Mouse (Mus musculus): ENCODE data around the gene Pcyox1.
A peak's percentile ranks its signal among the peaks of the same experiment; 100 is the strongest.
"Not testable (repeated sequence)": the region's sequence is repeated elsewhere in the genome, so short reads cannot be mapped to it uniquely, and the experiment has no call there.

The Pcyox1 gene

GRCm38 (mm10) chr6:86397257-86397980 is 465 bp upstream of the Pcyox1 start:
- DNase-seq (ENCODE audit: low spot score), result no peak

GRCm38 (mm10) chr6:86395969-86396368 is 985 bp downstream of the Pcyox1 start:
- no peak for DNase-seq (ENCODE audit: low spot score)

GRCm38 (mm10) chr6:86395021-86395420 is 1.9 kb downstream of the Pcyox1 start:
- peak; percentile 33 for DNase-seq (ENCODE audit: low spot score)

- DNase-seq (ENCODE audit: low spot score), result peak; percentile 10
These were observed 2.8 kb downstream of the Pcyox1 start for GRCm38 (mm10) chr6:86394078-86394720.

- no peak for DNase-seq (ENCODE audit: low spot score)
These were observed 3.8 kb downstream of the Pcyox1 start for GRCm38 (mm10) chr6:86393187-86393586.

- DNase-seq (ENCODE audit: low spot score), result peak; percentile 7
These were observed 5.6 kb downstream of the Pcyox1 start for GRCm38 (mm10) chr6:86391326-86391725.

- DNase-seq (ENCODE audit: low spot score), result no peak
These were observed 8.5 kb downstream of the Pcyox1 start for GRCm38 (mm10) chr6:86388461-86388860.

- DNase-seq (ENCODE audit: low spot score), result no peak
These were observed 9.6 kb downstream of the Pcyox1 start for GRCm38 (mm10) chr6:86387313-86387712.

- DNase-seq (ENCODE audit: low spot score), result no peak
These were observed 11.4 kb downstream of the Pcyox1 start for GRCm38 (mm10) chr6:86385362-86386104.

GRCm38 (mm10) chr6:86384692-86385091 is 12.3 kb downstream of the Pcyox1 start:
- no peak for DNase-seq (ENCODE audit: low spot score)

GRCm38 (mm10) chr6:86383370-86383769 is 13.6 kb downstream of the Pcyox1 start:
- DNase-seq (ENCODE audit: low spot score), result no peak

- no peak for DNase-seq (ENCODE audit: low spot score)
These were observed 14.4 kb downstream of the Pcyox1 start for GRCm38 (mm10) chr6:86382551-86382950.

- not testable (repeated sequence) for DNase-seq (ENCODE audit: low spot score)
These were observed 16.8 kb downstream of the Pcyox1 start for GRCm38 (mm10) chr6:86380112-86380511.

GRCm38 (mm10) chr6:86378341-86378740 is 18.6 kb downstream of the Pcyox1 start:
- DNase-seq (ENCODE audit: low spot score), result no peak

- no peak for DNase-seq (ENCODE audit: low spot score)
These were observed 23.4 kb downstream of the Pcyox1 start for GRCm38 (mm10) chr6:86373556-86373955.

- DNase-seq (ENCODE audit: low spot score), result no peak
These were observed 24.9 kb downstream of the Pcyox1 start for GRCm38 (mm10) chr6:86371950-86372516.

- DNase-seq (ENCODE audit: low spot score), result peak; percentile 95
These were observed 25.5 kb downstream of the Pcyox1 start for GRCm38 (mm10) chr6:86371340-86371911.

- DNase-seq (ENCODE audit: low spot score), result no peak
These were observed 26.1 kb downstream of the Pcyox1 start, which contains the start of gene Snrpg for GRCm38 (mm10) chr6:86370764-86371339. Gene Snrpg (plus strand): TSS chr6:86371304.

- no peak for DNase-seq (ENCODE audit: low spot score)
These were observed 26.8 kb downstream of the Pcyox1 start for GRCm38 (mm10) chr6:86370093-86370713.

- DNase-seq (ENCODE audit: low spot score), result no peak
These were observed 28.5 kb downstream of the Pcyox1 start for GRCm38 (mm10) chr6:86368479-86368878.

- DNase-seq (ENCODE audit: low spot score), result no peak
These were observed 30.1 kb downstream of the Pcyox1 start for GRCm38 (mm10) chr6:86366853-86367249.

All from urinary bladder, postnatal 14 days (tissue).